Mouse (Mus musculus) adrenal gland, postnatal 4 days (tissue): ENCODE results near the gene Mpzl2. TPM values are rescaled to one million over a fixed set of nuclear protein-coding genes. Genes with fewer than 3 reads are reported as not detected.

Experiments used
- DNase-seq, 2 experiments: peaks; one replicate each; pipeline ENCODE4 v3.0.0; 2021 to 2022; ENCODE audit warnings: low spot score in 2 of 2, mixed read lengths in 2 of 2
- long read RNA-seq, 2 experiments: library from polyadenylated mRNA; stranded (forward); transcript quantifications; one replicate each; pipeline ENCODE4 v2.0.0; 2021
- total RNA-seq, 2 experiments: library from RNA; stranded (reverse); gene quantifications; 2 replicates each; pipeline ENCODE4 v1.2.3; 2021

Mpzl2 gene
- 1 to 10 TPM; 7.2 to 7.4 TPM for total RNA-seq
- long read RNA-seq, experiment 1, partial matches to known transcripts: 0 of 5 reads
- long read RNA-seq, experiment 1, other reads (novel, unspliced or antisense): 1 of 5 reads
- long read RNA-seq, experiment 2, transcript Mpzl2-201 (6 exons, 3,107 nt): major isoform, 5 of 8 reads
- long read RNA-seq, experiment 2, partial matches to known transcripts: 0 of 8 reads
- long read RNA-seq, experiment 2, other reads (novel, unspliced or antisense): 3 of 8 reads

- no peak for DNase-seq
Measured at GRCm38 (mm10) chr9:45039499-45039898, at the start of gene Mpzl2. Mpzl2 (plus strand) TSS chr9:45039799.

GRCm38 (mm10) chr9:44991821-44992220, 47.8 kb upstream of the Mpzl2 start:
- no peak for DNase-seq

GRCm38 (mm10) chr9:44992271-44992670, 47.3 kb upstream of the Mpzl2 start:
- DNase-seq: no peak

- DNase-seq: no peak
Measured at GRCm38 (mm10) chr9:44993268-44993667, 46.3 kb upstream of the Mpzl2 start.

GRCm38 (mm10) chr9:44994962-44995361, 44.6 kb upstream of the Mpzl2 start:
- DNase-seq: no peak

GRCm38 (mm10) chr9:44996590-44996989, 43.0 kb upstream of the Mpzl2 start:
- DNase-seq: no peak

GRCm38 (mm10) chr9:44998138-44998537, 41.5 kb upstream of the Mpzl2 start:
- DNase-seq: no peak

GRCm38 (mm10) chr9:44999171-44999570, 40.4 kb upstream of the Mpzl2 start:
- no peak for DNase-seq

- DNase-seq: no peak
Measured at GRCm38 (mm10) chr9:44999776-45000175, 39.8 kb upstream of the Mpzl2 start.

GRCm38 (mm10) chr9:45000249-45000648, 39.4 kb upstream of the Mpzl2 start:
- no peak for DNase-seq

- no peak for DNase-seq
Measured at GRCm38 (mm10) chr9:45007404-45007803, 32.2 kb upstream of the Mpzl2 start.

GRCm38 (mm10) chr9:45008342-45008741, 31.3 kb upstream of the Mpzl2 start:
- DNase-seq: no peak

GRCm38 (mm10) chr9:45009180-45010078, 30.2 kb upstream of the Mpzl2 start, which contains the start of gene Cd3e:
Cd3e (minus strand) TSS chr9:45009627.
- DNase-seq: no peak

- no peak for DNase-seq
Measured at GRCm38 (mm10) chr9:45010461-45010860, 29.1 kb upstream of the Mpzl2 start.

- no peak for DNase-seq
Measured at GRCm38 (mm10) chr9:45011291-45011690, 28.3 kb upstream of the Mpzl2 start.

- DNase-seq: no peak
Measured at GRCm38 (mm10) chr9:45014879-45015278, 24.7 kb upstream of the Mpzl2 start.

- DNase-seq: no peak
Measured at GRCm38 (mm10) chr9:45015841-45016240, 23.8 kb upstream of the Mpzl2 start.

GRCm38 (mm10) chr9:45018031-45018430, 21.6 kb upstream of the Mpzl2 start:
- DNase-seq: no peak

- DNase-seq: no peak
Measured at GRCm38 (mm10) chr9:45022800-45023199, 16.8 kb upstream of the Mpzl2 start.

- no peak for DNase-seq
Measured at GRCm38 (mm10) chr9:45023638-45024037, 16.0 kb upstream of the Mpzl2 start.

GRCm38 (mm10) chr9:45024187-45024586, 15.4 kb upstream of the Mpzl2 start:
- DNase-seq: no peak

- no peak for DNase-seq
Measured at GRCm38 (mm10) chr9:45027376-45027775, 12.2 kb upstream of the Mpzl2 start.
